Mouse (Mus musculus) left cerebral cortex, adult 9 months (tissue): ENCODE measurements around the gene 4930503E14Rik.
"Not testable (repeated sequence)": the region's sequence is repeated elsewhere in the genome, so short reads cannot be mapped to it uniquely, and the experiment has no call there.

Source experiments
- DNase-seq, 2 experiments: peaks; one replicate each; pipeline ENCODE4 v3.0.0; 2022; ENCODE audit warnings: low spot score in 2 of 2

Gene 4930503E14Rik

DNA sequence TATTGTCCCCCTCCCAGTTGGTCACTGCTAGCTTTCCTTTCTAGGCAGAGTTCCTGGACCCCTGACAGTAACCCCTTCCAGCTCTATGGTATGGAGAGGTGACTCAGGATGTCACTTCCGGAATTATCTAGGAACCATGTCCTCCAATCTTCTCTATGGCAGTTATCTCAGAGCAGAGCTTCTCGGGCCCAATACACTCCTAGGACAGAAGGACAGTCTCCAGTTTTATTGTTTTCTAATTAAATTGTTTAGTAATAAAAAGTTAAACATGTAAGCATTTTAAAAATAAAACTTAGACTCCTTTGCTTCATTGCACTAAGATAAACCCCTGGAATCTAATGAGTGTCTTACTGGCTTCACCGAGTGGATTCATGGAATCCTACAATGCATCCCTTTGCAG is at the start of gene 4930503E14Rik:
4930503E14Rik (minus strand) TSS at position 101 of the 400 bp plus-strand sequence.
- DNase-seq, result not testable (repeated sequence)

GRCm38 (mm10) chr14:44248039-44248438 is 35.0 kb upstream of the 4930503E14Rik start:
- no peak for DNase-seq

DNA sequence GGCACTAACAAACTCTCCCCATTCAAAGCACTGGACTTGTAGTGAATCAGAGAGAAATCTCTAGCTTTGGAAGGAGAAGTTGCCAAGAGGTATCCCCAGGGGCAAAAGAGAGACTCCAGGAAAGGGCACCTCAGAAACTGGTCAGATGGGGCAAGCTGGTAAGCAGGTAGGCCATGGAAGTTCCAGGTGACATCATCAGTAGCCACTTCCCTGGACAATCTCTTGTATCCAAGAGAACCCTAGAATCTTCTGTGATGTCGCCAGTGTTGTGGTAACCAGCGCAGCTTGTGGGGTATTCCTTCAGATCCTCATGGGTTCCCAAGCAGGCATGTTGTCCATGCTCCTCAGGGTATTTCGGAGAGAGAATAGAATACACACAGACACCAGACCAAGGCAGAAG is 15.7 kb downstream of the 4930503E14Rik start, which contains the start of gene Gm8212:
Gm8212 (plus strand) TSS at position 301 of the 400 bp plus-strand sequence.
- not testable (repeated sequence) for DNase-seq

DNA sequence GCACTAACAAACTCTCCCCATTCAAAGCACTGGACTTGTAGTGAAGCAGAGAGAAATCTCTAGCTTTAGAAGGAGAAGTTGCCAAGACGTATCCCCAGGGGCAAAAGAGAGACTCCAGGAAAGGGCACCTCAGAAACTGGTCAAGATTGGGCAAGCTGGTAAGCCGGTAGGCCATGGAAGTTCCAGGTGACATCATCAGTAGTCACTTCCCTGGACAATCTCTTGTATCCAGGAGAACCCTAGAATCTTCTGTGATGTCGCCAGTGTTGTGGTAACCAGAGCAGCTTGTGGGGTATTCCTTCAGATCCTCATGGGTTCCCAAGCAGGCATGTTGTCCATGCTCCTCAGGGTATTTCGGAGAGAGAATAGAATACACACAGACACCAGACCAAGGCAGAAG is 89.5 kb downstream of the 4930503E14Rik start, which contains the start of gene Gm3327:
Gm3327 (plus strand) TSS at position 301 of the 400 bp plus-strand sequence.
- not testable (repeated sequence) for DNase-seq
